Mouse (Mus musculus): ENCODE measurements around the gene Psmf1.

The Psmf1 gene

GRCm38 (mm10) chr2:151743845-151744244, at the start of gene Psmf1:
Gene Psmf1, minus strand, starts transcription at chr2:151744186.
- no peak for DNase-seq (ENCODE audit: low read depth in 1 of 2, low spot score in 2 of 2)

- DNase-seq (ENCODE audit: low read depth in 1 of 2, low spot score in 2 of 2), result no peak
Observed at GRCm38 (mm10) chr2:151791156-151791555, 47.2 kb upstream of the Psmf1 start.

GRCm38 (mm10) chr2:151790169-151790568, 46.2 kb upstream of the Psmf1 start:
- DNase-seq (ENCODE audit: low read depth in 1 of 2, low spot score in 2 of 2), result no peak

- no peak for DNase-seq (ENCODE audit: low read depth in 1 of 2, low spot score in 2 of 2)
Observed at GRCm38 (mm10) chr2:151788221-151788977, 44.4 kb upstream of the Psmf1 start.

- DNase-seq (ENCODE audit: low read depth in 1 of 2, low spot score in 2 of 2), result no peak
Observed at GRCm38 (mm10) chr2:151783493-151783892, 39.5 kb upstream of the Psmf1 start.

- DNase-seq (ENCODE audit: low read depth in 1 of 2, low spot score in 2 of 2), result no peak
Observed at GRCm38 (mm10) chr2:151777366-151777765, 33.4 kb upstream of the Psmf1 start.

- no peak for DNase-seq (ENCODE audit: low read depth in 1 of 2, low spot score in 2 of 2)
Observed at GRCm38 (mm10) chr2:151773476-151773875, 29.5 kb upstream of the Psmf1 start.

GRCm38 (mm10) chr2:151772169-151772568, 28.2 kb upstream of the Psmf1 start:
- DNase-seq (ENCODE audit: low read depth in 1 of 2, low spot score in 2 of 2), result no peak

GRCm38 (mm10) chr2:151764557-151764956, 20.6 kb upstream of the Psmf1 start:
- no peak for DNase-seq (ENCODE audit: low read depth in 1 of 2, low spot score in 2 of 2)

GRCm38 (mm10) chr2:151758806-151759353, 14.9 kb upstream of the Psmf1 start:
- DNase-seq (ENCODE audit: low read depth in 1 of 2, low spot score in 2 of 2), result no peak

GRCm38 (mm10) chr2:151757451-151757850, 13.5 kb upstream of the Psmf1 start:
- DNase-seq (ENCODE audit: low read depth in 1 of 2, low spot score in 2 of 2), result no peak

- no peak for DNase-seq (ENCODE audit: low read depth in 1 of 2, low spot score in 2 of 2)
Observed at GRCm38 (mm10) chr2:151756277-151757061, 12.5 kb upstream of the Psmf1 start.

GRCm38 (mm10) chr2:151751330-151751729, 7.3 kb upstream of the Psmf1 start:
- DNase-seq (ENCODE audit: low read depth in 1 of 2, low spot score in 2 of 2), result no peak

GRCm38 (mm10) chr2:151747847-151748705, 4.1 kb upstream of the Psmf1 start:
- peak; percentile 11 to 39 for DNase-seq (ENCODE audit: low read depth in 1 of 2, low spot score in 2 of 2)

GRCm38 (mm10) chr2:151742850-151743679, 921 bp downstream of the Psmf1 start:
- DNase-seq (ENCODE audit: low read depth in 1 of 2, low spot score in 2 of 2), result no peak

- DNase-seq (ENCODE audit: low read depth in 1 of 2, low spot score in 2 of 2), result no peak
Observed at GRCm38 (mm10) chr2:151742084-151742483, 1.9 kb downstream of the Psmf1 start.

- DNase-seq (ENCODE audit: low read depth in 1 of 2, low spot score in 2 of 2), result peak; percentile 48 to 70
Observed at GRCm38 (mm10) chr2:151740741-151741526, 3.1 kb downstream of the Psmf1 start.

GRCm38 (mm10) chr2:151739505-151739904, 4.5 kb downstream of the Psmf1 start:
- no peak for DNase-seq (ENCODE audit: low read depth in 1 of 2, low spot score in 2 of 2)

GRCm38 (mm10) chr2:151739081-151739480, 4.9 kb downstream of the Psmf1 start:
- no peak for DNase-seq (ENCODE audit: low read depth in 1 of 2, low spot score in 2 of 2)
